Mouse (Mus musculus): ENCODE data around the gene Elp4.

GRCm38 (mm10) chr2:105726657-105727056, 177.7 kb downstream of the Elp4 start:
- TF ChIP-seq CTCF (IDR thresholded peaks at IDR 0.05; ENCODE audit: extremely low read depth, insufficient read depth, insufficient read length, insufficient replicate concordance) (no peak), POLR2A (IDR thresholded peaks at IDR 0.05; ENCODE audit: low read depth, low read length) (no peak)

All from spleen, adult 2 months (tissue).